Mouse (Mus musculus) bone marrow, adult 2 months (tissue): ENCODE measurements around the gene Evpl.

ENCODE experiments used
- CTCF ChIP-seq: fragments of 200-500 bp; IDR thresholded peaks from 2 replicates; pipeline ENCODE4 v1.5.1; 2011; ENCODE audit warnings: low read length, control low read depth; ENCODE audit not compliant: control insufficient read depth, insufficient read depth
- POLR2A ChIP-seq: fragments of 200-500 bp; IDR thresholded peaks from 2 replicates; pipeline ENCODE4 v1.6.1; 2011; ENCODE audit warnings: low read depth, mild to moderate bottlenecking, control low read depth, low read length, borderline replicate concordance; ENCODE audit not compliant: control insufficient read depth

GRCm38 (mm10) chr11:116198639-116199531, 39.0 kb downstream of the Evpl start, which contains the start of the genes Ten1 and Acox1:
- TF ChIP-seq CTCF, result no peak
- TF ChIP-seq POLR2A, result peak; percentile 94
